Mouse (Mus musculus) ES-E14 (cell line): ENCODE measurements around the gene Vwc2. TPM values are rescaled to one million over a fixed set of nuclear protein-coding genes. Genes with fewer than 3 reads are reported as not detected.

Experiments
- DNase-seq: peaks from one replicate; pipeline ENCODE4 v3.0.0-alpha.2; 2013; ENCODE audit warnings: low read depth, low spot score
- H3K27ac ChIP-seq: 2 replicates; pipeline ENCODE4 v1.5.1; 2012; ENCODE audit warnings: low read depth, mild to moderate bottlenecking, low read length, moderate library complexity, mixed read lengths; ENCODE audit not compliant: poor library complexity, insufficient read depth, severe bottlenecking
- H3K36me3 ChIP-seq: 2 replicates; pipeline ENCODE4 v1.6.1; 2012; ENCODE audit warnings: mild to moderate bottlenecking, low read length, moderate library complexity, mixed read lengths; ENCODE audit not compliant: control insufficient read depth, poor library complexity, insufficient read depth, severe bottlenecking
- H3K4me1 ChIP-seq, 2 experiments: fragments of 150-350 bp in 1 of 2; sonication (generic) in 1 of 2; 2 replicates each; pipeline ENCODE4 v1.6.1; 2012; ENCODE audit warnings: low read length in 2 of 2, mild to moderate bottlenecking in 1 of 2, mixed read lengths in 1 of 2; ENCODE audit not compliant: control insufficient read depth in 2 of 2, insufficient read depth in 2 of 2, poor library complexity in 1 of 2
- H3K4me3 ChIP-seq, 2 experiments: fragments of 150-350 bp in 1 of 2; sonication (generic) in 1 of 2; 2 replicates each; pipeline ENCODE4 v1.5.1; 2012; ENCODE audit warnings: low read length in 2 of 2, low read depth in 1 of 2, mild to moderate bottlenecking in 1 of 2, mixed read lengths in 1 of 2; ENCODE audit not compliant: insufficient read depth in 1 of 2, poor library complexity in 1 of 2, severe bottlenecking in 1 of 2
- H3K9ac ChIP-seq: 2 replicates; pipeline ENCODE4 v1.6.1; 2012; ENCODE audit warnings: low read depth, mild to moderate bottlenecking, low read length, mixed read lengths; ENCODE audit not compliant: poor library complexity, insufficient read depth, severe bottlenecking
- H3K9me3 ChIP-seq: fragments of 150-350 bp; sonication (generic); 2 replicates; pipeline ENCODE4 v1.6.1; 2012; ENCODE audit warnings: low read depth, mild to moderate bottlenecking, low read length; ENCODE audit not compliant: control insufficient read depth, insufficient read depth
- CHD2 ChIP-seq: IDR thresholded peaks from 2 replicates; pipeline ENCODE4 v1.6.1; 2014; ENCODE audit warnings: mild to moderate bottlenecking, low read depth, low read length, inconsistent platforms
- HCFC1 ChIP-seq: IDR thresholded peaks from 2 replicates; pipeline ENCODE4 v1.6.1; 2012; ENCODE audit warnings: low read length, inconsistent platforms, borderline replicate concordance; ENCODE audit not compliant: insufficient read depth
- MAFK ChIP-seq: IDR thresholded peaks from 2 replicates; pipeline ENCODE4 v1.6.1; 2014; ENCODE audit warnings: mild to moderate bottlenecking, low read depth, low read length, inconsistent platforms; ENCODE audit not compliant: insufficient read depth
- ZC3H11A ChIP-seq: IDR thresholded peaks from 2 replicates; pipeline ENCODE4 v1.6.1; 2012; ENCODE audit warnings: low read depth, mild to moderate bottlenecking, inconsistent platforms, low read length, borderline replicate concordance
- ZNF384 ChIP-seq: IDR thresholded peaks from 2 replicates; pipeline ENCODE4 v1.6.1; 2012; ENCODE audit warnings: low read depth, low read length, inconsistent platforms
- in situ Hi-C, 2 experiments: fragments of 600-800 bp; cut with MboI; formaldehyde crosslinking; loops; one replicate each; pipeline ENCODE4 v1.15.1; 2025; ENCODE audit warnings: low sequenced_read_pairs in 2 of 2, inconsistent platforms in 1 of 2; ENCODE audit not compliant: unreplicated experiment in 2 of 2
- total RNA-seq: library from RNA; depleted of rRNA; stranded (reverse); fragments of 300-350 nt; gene quantifications from 2 replicates; pipeline ENCODE4 v1.2.3, GENCODE M21; 2012

The Vwc2 gene
- total RNA-seq, 1 experiment = 0.49 TPM

- Histone ChIP-seq H3K4me1 (no peaks in the 10 kb centered on the region), H3K27ac (no peak overlapping the region), H3K4me3 (no peak overlapping the region), H3K9ac (no peak overlapping the region), H3K36me3 (no peaks in the 10 kb centered on the region), H3K9me3 (no peaks in the 10 kb centered on the region)
- no peak for TF ChIP-seq ZNF384
- DNase-seq = no peak
- in situ Hi-C loops = no loop called here
These were observed 143.3 kb downstream of the Vwc2 start for GRCm38 (mm10) chr11:11257348-11257747.

GRCm38 (mm10) chr11:11280128-11280527, 166.1 kb downstream of the Vwc2 start:
- TF ChIP-seq CHD2 (no peak), MAFK (no peak), HCFC1 (no peak), ZC3H11A (no peak), ZNF384 (no peak)
- DNase-seq = no peak
- Histone ChIP-seq H3K9ac (no peak overlapping the region), H3K9me3 (no peaks in the 10 kb centered on the region), H3K4me1 (no peaks in the 10 kb centered on the region), H3K4me3 (no peak overlapping the region), H3K36me3 (no peaks in the 10 kb centered on the region), H3K27ac (no peak overlapping the region)
- in situ Hi-C loops = no loop called here

- Histone ChIP-seq H3K36me3 (no peaks in the 10 kb centered on the region), H3K9me3 (no peaks in the 10 kb centered on the region), H3K9ac (no peak overlapping the region), H3K27ac (no peak overlapping the region), H3K4me1 (no peaks in the 10 kb centered on the region), H3K4me3 (no peak overlapping the region)
- TF ChIP-seq ZNF384 (no peak), HCFC1 (no peak), ZC3H11A (no peak), MAFK (no peak), CHD2 (no peak)
- no peak for DNase-seq
- in situ Hi-C loops = no loop called here
These were observed 169.5 kb downstream of the Vwc2 start for GRCm38 (mm10) chr11:11283512-11283911.
